Mouse (Mus musculus): ENCODE measurements around the gene A430078G23Rik.

Gene A430078G23Rik

DNA sequence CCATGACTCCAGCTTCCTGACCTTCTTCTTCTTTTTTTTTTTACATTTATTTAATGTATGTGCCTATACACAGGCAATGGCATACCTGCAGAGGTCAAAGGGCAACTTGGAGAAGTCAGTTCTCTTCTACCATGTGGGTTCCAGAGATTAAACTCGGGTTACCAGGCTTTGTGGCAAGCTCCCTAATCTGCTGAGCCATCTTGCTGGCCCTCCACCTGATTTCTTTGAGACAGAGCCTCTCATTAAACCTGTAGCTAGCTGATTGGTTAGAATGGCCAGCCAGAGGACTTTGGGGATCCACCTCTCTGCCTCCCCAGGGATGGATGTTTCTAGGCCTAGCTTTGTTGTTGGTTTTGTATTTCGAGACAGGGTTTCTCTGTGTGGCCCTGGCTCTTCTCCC, 57.9 kb downstream of the A430078G23Rik start:
- no peak for DNase-seq (ENCODE audit: low read depth, low spot score)

GRCm38 (mm10) chr8:3411901-3412301, 58.7 kb downstream of the A430078G23Rik start:
- DNase-seq (ENCODE audit: low read depth, low spot score) = no peak

DNA sequence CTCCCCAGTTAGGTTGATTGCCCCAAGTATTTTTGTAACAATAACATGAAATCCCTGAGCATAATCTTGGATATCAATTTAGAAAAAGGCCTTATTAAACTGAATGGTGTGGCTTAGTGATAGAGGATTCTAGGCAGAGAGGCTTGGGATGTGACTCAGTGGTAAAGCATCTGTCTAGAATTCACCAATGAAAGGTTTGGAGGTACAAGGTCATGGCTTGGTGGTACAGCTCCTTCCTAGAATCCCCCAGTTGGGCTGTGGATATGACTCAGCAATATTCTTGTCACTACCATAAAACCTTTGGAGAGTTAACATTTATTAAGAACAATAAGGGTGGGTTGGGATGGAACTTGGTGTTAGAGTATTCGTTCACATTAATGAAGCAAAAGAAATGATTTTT, 59.6 kb downstream of the A430078G23Rik start:
- DNase-seq (ENCODE audit: low read depth, low spot score) = no peak

DNA sequence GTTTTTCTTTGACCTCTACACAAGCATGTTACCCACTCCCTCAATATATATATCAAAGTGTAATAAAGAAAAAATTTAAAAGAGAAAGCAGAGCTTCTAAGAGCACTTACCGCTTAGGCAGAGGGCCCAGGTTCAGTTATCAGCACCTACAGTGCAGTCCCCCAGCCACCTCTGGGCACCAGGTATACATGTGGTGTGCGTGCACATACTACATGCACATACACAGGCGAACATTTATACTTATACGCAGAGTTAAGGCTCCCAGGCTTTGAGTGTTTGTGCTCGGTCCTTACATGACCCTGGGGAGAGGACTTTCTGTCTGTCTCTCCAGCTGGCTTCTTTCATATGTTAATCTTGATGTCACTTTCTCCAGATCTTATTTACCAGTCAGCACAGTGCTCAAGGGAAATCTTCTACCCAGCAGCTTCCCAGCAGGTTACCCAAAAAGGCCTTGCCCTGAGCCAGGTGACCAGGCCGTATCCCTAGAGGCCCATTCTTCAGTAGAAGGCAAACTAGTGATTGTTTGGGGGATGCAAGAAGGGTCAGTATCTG, 61.5 kb downstream of the A430078G23Rik start:
- no peak for DNase-seq (ENCODE audit: low read depth, low spot score)

DNA sequence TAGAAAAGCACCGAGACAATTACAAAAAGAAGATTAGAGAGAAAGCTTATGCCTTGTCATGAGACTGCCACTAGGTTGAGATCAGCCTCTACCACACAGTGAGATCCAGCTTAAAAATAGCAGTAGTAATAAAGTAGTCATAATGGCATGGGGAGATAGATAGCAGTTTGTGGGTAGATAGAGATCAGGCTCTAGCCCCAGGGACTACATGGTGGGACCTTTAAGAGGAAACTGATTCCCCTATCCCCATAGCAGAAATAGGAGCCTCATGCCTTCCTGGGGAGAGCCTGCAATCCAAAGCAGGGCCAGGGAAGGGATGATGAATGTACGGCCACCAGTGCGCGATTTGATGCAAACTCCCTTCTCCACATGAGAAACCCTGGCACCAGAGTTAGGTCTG, 62.0 kb downstream of the A430078G23Rik start:
- DNase-seq (ENCODE audit: low read depth, low spot score) = no peak

- no peak for DNase-seq (ENCODE audit: low read depth, low spot score)
Measured at GRCm38 (mm10) chr8:3415661-3416060, 62.4 kb downstream of the A430078G23Rik start.

GRCm38 (mm10) chr8:3416846-3417245, 63.6 kb downstream of the A430078G23Rik start:
- no peak for DNase-seq (ENCODE audit: low read depth, low spot score)

DNA sequence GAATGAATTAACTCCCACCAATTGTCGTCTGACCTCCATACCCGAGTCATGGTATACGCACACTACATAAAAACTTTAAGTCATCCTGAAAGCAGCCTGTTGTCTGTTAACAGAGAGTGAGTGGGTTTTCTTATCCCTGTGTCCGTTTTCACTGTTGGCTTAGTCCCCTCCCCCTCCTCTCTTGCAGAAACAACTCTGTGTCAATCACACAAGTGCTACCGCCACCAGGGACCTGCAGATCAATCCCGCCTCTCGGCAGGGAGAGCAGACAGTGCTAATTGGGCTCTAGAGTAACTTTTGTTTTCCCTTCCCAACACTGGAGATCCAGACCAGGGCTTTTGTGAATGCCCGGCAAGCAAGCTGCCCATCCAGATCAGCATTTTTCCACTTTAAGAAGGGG, 64.2 kb downstream of the A430078G23Rik start:
- no peak for DNase-seq (ENCODE audit: low read depth, low spot score)

- DNase-seq (ENCODE audit: low read depth, low spot score) = no peak
Measured at GRCm38 (mm10) chr8:3418101-3418500, 64.9 kb downstream of the A430078G23Rik start.

- no peak for DNase-seq (ENCODE audit: low read depth, low spot score)
Measured at GRCm38 (mm10) chr8:3420105-3420706, 67.0 kb downstream of the A430078G23Rik start.

- no peak for DNase-seq (ENCODE audit: low read depth, low spot score)
Measured at GRCm38 (mm10) chr8:3421507-3421906, 68.3 kb downstream of the A430078G23Rik start.

GRCm38 (mm10) chr8:3425217-3425616, 72.0 kb downstream of the A430078G23Rik start:
- no peak for DNase-seq (ENCODE audit: low read depth, low spot score)

GRCm38 (mm10) chr8:3426211-3426610, 73.0 kb downstream of the A430078G23Rik start:
- no peak for DNase-seq (ENCODE audit: low read depth, low spot score)

DNA sequence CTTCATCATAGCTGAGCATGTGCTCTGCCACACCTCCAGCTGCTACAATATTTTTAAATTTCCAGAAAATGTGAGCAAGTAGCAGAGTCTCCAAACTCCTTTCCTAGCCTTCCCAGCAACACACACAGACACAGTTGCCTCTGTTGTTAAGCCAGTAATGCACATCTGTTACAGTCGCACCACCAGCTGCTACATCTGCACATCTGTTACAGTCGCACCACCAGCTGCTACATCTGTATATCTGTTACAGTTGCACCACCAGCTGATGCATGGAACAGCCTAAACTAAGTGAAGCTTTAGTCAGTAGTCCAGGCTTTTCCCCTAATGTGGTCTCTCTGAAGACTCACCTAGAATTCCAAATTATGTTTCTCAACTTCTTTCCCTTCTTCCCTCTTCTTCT, 75.2 kb downstream of the A430078G23Rik start:
- no peak for DNase-seq (ENCODE audit: low read depth, low spot score)

DNA sequence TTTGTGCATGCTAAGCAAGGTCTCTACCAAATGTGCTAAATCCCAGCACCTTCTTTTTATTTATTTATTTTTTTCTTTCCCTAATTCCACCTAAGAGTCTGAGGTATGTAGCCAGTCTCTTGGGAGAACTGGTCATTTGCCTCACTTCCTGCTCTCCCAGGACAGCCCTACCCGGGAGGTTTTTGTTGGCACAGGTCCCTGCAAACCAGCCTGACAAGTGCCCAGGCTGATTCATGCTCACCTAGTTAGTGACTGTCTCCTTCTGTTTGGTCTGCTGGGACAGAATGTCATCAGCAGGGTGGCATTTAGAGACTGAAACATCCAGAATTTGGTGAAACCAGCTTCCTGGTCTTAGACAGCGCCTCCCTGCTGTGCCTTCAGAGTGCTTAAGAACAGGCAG, 76.8 kb downstream of the A430078G23Rik start:
- no peak for DNase-seq (ENCODE audit: low read depth, low spot score)

DNA sequence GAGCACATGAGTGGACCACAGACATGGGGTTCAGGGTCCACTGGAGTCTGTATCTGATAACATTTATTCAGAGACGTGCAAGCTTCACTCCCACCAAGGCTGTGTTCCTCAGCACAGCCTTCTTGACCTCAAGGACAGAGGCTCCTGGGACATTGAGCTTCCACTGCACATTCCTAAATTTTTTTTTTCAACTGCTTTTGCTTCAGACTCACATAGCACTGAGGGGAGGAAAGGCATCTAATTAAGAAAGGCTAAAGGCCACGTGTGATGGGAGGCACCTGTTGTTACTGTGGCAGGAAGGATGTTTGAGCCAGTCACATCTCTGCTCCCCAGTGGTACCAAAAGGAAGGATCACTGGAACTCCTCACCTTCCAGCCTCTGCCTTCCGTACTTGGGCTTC, 77.9 kb downstream of the A430078G23Rik start:
- DNase-seq (ENCODE audit: low read depth, low spot score) = no peak

- no peak for DNase-seq (ENCODE audit: low read depth, low spot score)
Measured at GRCm38 (mm10) chr8:3436492-3436891, 83.3 kb downstream of the A430078G23Rik start.

- DNase-seq (ENCODE audit: low read depth, low spot score) = no peak
Measured at GRCm38 (mm10) chr8:3439510-3439909, 86.3 kb downstream of the A430078G23Rik start.

All from telencephalon, adult 2 months (tissue).